Mouse (Mus musculus) G1E (cell line): Measurements from ENCODE around the gene Psmd13.

Experiments
- CTCF ChIP-seq: IDR thresholded peaks from 2 replicates; pipeline ENCODE4 v1.5.1; 2012; ENCODE audit warnings: low read depth, low read length, inconsistent platforms, mixed read lengths
- GATA1 ChIP-seq: IDR thresholded peaks from 2 replicates; pipeline ENCODE4 v1.6.1; 2012; ENCODE audit warnings: borderline replicate concordance, low read length, inconsistent platforms, mixed read lengths
- POLR2AphosphoS5 ChIP-seq: IDR thresholded peaks from 2 replicates; pipeline ENCODE4 v1.6.1; 2012; ENCODE audit warnings: low read depth, low read length, inconsistent platforms; ENCODE audit not compliant: insufficient replicate concordance
- TAL1 ChIP-seq: conservative IDR thresholded peaks from 2 replicates; pipeline ENCODE4 v1.6.1; 2012; ENCODE audit warnings: low read depth, low read length, inconsistent platforms, mixed read lengths

DNA sequence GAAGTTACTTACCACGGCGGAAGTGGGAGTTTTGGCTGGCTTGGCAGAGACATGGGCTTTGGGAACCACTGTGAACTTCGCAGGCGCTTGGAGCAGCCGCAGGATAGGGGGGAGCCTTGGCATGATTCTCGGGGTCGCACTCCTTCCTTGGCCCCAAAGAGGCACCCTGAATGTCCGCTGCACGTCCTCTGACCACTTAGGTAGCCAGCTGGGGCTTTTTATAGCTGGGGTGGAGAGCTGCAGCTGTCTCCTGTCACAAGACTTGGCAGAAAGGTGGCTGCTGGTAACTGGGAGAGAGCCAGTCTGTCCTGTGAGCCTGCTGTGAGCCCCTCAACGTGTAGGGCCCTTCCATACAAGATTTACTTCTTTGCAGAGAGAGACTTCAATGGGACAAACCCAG, 18.5 kb downstream of the Psmd13 start, which contains the start of gene Cox8b:
- no peak for TF ChIP-seq CTCF
- TF ChIP-seq GATA1, result no peak
- no peak for TF ChIP-seq TAL1
- TF ChIP-seq POLR2AphosphoS5, result no peak
